In the genomic region with DNA sequence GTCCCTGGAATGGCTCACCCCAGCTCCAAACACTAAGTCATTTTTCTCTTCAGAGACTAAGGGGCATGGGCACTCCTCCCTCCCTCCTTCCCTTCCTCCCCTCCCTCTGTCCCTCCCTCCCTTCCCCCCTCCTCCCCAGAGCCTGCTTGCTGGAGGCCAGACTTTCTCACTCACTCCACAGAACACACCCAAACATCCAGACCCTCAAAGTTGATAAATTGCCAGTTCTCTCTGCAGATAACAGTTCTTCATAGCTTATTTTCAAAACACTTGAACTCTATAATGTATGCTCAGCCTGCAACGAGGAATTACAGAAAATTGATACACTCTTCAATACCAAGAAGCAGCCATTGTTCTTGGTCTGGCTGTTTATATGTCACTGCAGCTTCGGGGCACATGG, we compare ENCODE assay signal across 20 mouse cellular contexts.
DNase-seq lines count a peak whose midpoint lies in the region; ATAC-seq and TF ChIP-seq lines count a peak whose summit lies in the region.
"Had no signal": no experiment of that assay in that cellular context is flagged by ENCODE, and none has a peak within 500 bp of the region (broad histone marks: within the 10 kb centered on the region; RNA-seq: fewer than 3 reads in every experiment).

No protein-coding gene starts in this region.

- no peak for TF ChIP-seq POLR2A in brain, embryonic 14.5 days (IDR thresholded peaks at IDR 0.05; ENCODE audit: borderline replicate concordance, extremely low read depth, insufficient read depth, insufficient read length, poor library complexity, severe bottlenecking)

- 33% methylated on average over 2 of the region's 2 CpGs for WGBS in heart, embryonic 15.5 days
- 79% methylated on average over 2 of the region's 2 CpGs for WGBS in midbrain, embryonic 10.5 days
- WGBS in midbrain, postnatal 0 days = 36% methylated on average over 2 of the region's 2 CpGs

- H3K4me3 ChIP-seq in heart, embryonic 15.5 days = no peak overlapping the region
- no peak overlapping the region for H3K4me3 ChIP-seq in midbrain, embryonic 10.5 days
- H3K4me3 ChIP-seq in midbrain, postnatal 0 days (ENCODE audit: low read depth, low read length) = no peak overlapping the region
- H3K4me3 ChIP-seq: embryonic facial prominence, embryonic 15.5 days; heart, adult 2 months had no signal

- H3K9me3 ChIP-seq in heart, embryonic 15.5 days (replicated peaks) = no peaks in the 10 kb centered on the region
- H3K9me3 ChIP-seq in midbrain, embryonic 10.5 days (replicated peaks) = no peaks in the 10 kb centered on the region
- H3K9me3 ChIP-seq in midbrain, postnatal 0 days (ENCODE audit: low read length) = no peaks in the 10 kb centered on the region; the same call in 1 of the 2 replicates
- H3K9me3 ChIP-seq: embryonic facial prominence, embryonic 15.5 days had no signal

- no peak for ATAC-seq in heart, embryonic 15.5 days (replicated peaks; ENCODE audit: insufficient number of reproducible peaks, insufficient read depth, low FRiP score, low read depth)
- ATAC-seq in midbrain, postnatal 0 days (ENCODE audit: low FRiP score) = no peak

- no peaks in the 10 kb centered on the region for H3K36me3 ChIP-seq in heart, embryonic 15.5 days
- H3K36me3 ChIP-seq in midbrain, embryonic 10.5 days = no peaks in the 10 kb centered on the region
- no peaks in the 10 kb centered on the region for H3K36me3 ChIP-seq in midbrain, postnatal 0 days (ENCODE audit: insufficient read depth, low read length)
- H3K36me3 ChIP-seq: embryonic facial prominence, embryonic 15.5 days had no signal

- H3K9ac ChIP-seq in heart, embryonic 15.5 days = no peak overlapping the region
- no peak overlapping the region for H3K9ac ChIP-seq in midbrain, postnatal 0 days (replicated peaks; ENCODE audit: low read length, poor library complexity, severe bottlenecking)
- H3K9ac ChIP-seq: embryonic facial prominence, embryonic 15.5 days; liver, embryonic 14.5 days had no signal

- H3K27me3 ChIP-seq in heart, embryonic 15.5 days = no peaks in the 10 kb centered on the region
- no peaks in the 10 kb centered on the region for H3K27me3 ChIP-seq in midbrain, embryonic 10.5 days (ENCODE audit: low read depth, poor library complexity, severe bottlenecking)
- H3K27me3 ChIP-seq in midbrain, postnatal 0 days (ENCODE audit: insufficient read depth, low read length) = no peaks in the 10 kb centered on the region
- H3K27me3 ChIP-seq: embryonic facial prominence, embryonic 15.5 days had no signal

- peak; percentile 25 for DNase-seq in embryo, embryonic 11 days
- DNase-seq in embryo, embryonic 9.5 days (ENCODE audit: extremely low spot score) = no peak
- DNase-seq in heart, postnatal 36 days = no peak
- DNase-seq in midbrain, embryonic 10.5 days (ENCODE audit: low spot score) = no peak
- DNase-seq in midbrain, postnatal 0 days (ENCODE audit: low spot score) = no peak
- DNase-seq in brain, embryonic 14.5 days (ENCODE audit: low read depth) = peak; percentile 71
- DNase-seq in layer of hippocampus, adult 8-10 months (ENCODE audit: low spot score in 2 of 2) = no peak
- DNase-seq: adrenal gland, adult 2 months; cerebellum, adult 8-10 months; gastrocnemius, postnatal 25 days; heart, adult 2 months; heart, postnatal 10 days; kidney, adult 2 months; kidney, postnatal 10 days; layer of hippocampus, postnatal 36 days; lung, postnatal 36 days; thymus, postnatal 25 days had no signal

- intact Hi-C loops in heart, postnatal 36 days (cut with DNase I) = no loop called here

- H3K4me2 ChIP-seq in heart, embryonic 15.5 days = 0 out of 2 replicates have a peak overlapping the region, but pooled peaks have one; percentile 1
- no peak overlapping the region for H3K4me2 ChIP-seq in midbrain, postnatal 0 days (ENCODE audit: low read depth, low read length, poor library complexity, severe bottlenecking)
- H3K4me2 ChIP-seq: embryonic facial prominence, embryonic 15.5 days had no signal

- no peak overlapping the region for H3K27ac ChIP-seq in heart, embryonic 15.5 days
- 0 out of 2 replicates have a peak overlapping the region, but pooled peaks have one; percentile 55 for H3K27ac ChIP-seq in midbrain, embryonic 10.5 days (replicated peaks)
- H3K27ac ChIP-seq in midbrain, postnatal 0 days (ENCODE audit: low read depth, low read length) = no peak overlapping the region
- H3K27ac ChIP-seq: embryonic facial prominence, embryonic 15.5 days; heart, adult 2 months; liver, embryonic 14.5 days had no signal

- no peak for TF ChIP-seq CTCF in midbrain, postnatal 0 days (IDR thresholded peaks at IDR 0.05)
- TF ChIP-seq CTCF in brain, embryonic 14.5 days (IDR thresholded peaks at IDR 0.05; ENCODE audit: borderline replicate concordance, extremely low read depth, insufficient read depth, insufficient read length) = no peak

- H3K4me1 ChIP-seq in heart, embryonic 15.5 days (replicated peaks) = peaks cover 47% of the 10 kb centered on the region
- H3K4me1 ChIP-seq in midbrain, embryonic 10.5 days = peaks cover 34% of the 10 kb centered on the region
- H3K4me1 ChIP-seq in midbrain, postnatal 0 days (ENCODE audit: insufficient read depth, low read length) = no peaks in the 10 kb centered on the region

Comparison
In these comparisons a context has a peak if more than half of its experiments do, and no peak if none do; other contexts are left out.
1. DNase-seq: peak in embryo, embryonic 11 days (single experiment) and brain, embryonic 14.5 days (single experiment); none in embryo, embryonic 9.5 days (single experiment), heart, postnatal 36 days (0 of 2), midbrain, embryonic 10.5 days (single experiment), midbrain, postnatal 0 days (single experiment) and layer of hippocampus, adult 8-10 months (0 of 2).